Mouse (Mus musculus): ENCODE data around the gene Gm8246.
"Not testable (repeated sequence)": the region's sequence is repeated elsewhere in the genome, so short reads cannot be mapped to it uniquely, and the experiment has no call there.

Gene Gm8246

DNA sequence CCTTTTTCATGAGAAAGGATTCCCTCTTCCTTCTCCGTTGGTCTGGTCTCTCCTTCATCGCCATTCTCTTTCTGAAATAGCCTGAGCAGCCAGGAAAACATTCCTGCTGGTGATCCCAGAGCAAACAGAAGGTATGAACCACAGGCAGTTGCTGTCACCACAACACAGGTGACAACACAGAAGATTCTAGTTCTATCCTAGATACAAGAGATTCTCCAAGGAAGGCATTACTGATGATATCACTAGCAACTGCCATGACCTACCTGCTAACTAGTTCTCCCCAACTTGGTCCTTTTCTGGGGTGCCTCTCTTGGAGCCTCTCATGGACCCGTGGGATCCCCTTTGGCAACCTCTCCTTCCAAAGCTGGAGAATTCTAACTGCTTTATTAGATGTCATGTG is at the start of gene Gm8246:
Gm8246 (minus strand) TSS at position 101 of the 400 bp plus-strand sequence.
- CTCF ChIA-PET = not testable (repeated sequence)

DNA sequence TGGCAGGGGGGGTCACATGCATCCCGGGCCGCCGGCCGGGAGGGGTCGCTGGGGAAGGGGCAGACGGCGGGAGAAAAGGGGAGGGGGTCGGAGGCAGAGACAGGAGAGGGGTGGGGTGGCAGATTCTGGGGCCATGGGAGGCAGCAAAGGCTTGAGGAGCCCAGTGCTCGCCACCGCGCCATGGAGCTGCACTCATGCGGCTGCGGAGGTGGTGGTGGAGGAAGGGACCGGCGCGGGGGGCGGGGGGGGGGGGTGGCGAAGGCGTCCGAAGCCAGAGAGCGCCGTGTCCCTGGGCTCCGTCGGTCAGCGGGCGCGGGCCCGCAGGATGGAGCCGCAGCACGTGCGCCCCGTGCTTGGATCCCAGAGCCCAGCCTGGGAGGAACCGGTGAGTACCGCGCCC is 23.7 kb upstream of the Gm8246 start, which contains the start of gene Gm3488:
Gm3488 (plus strand) TSS at position 301 of the 400 bp plus-strand sequence.
- CTCF ChIA-PET = not testable (repeated sequence)

DNA sequence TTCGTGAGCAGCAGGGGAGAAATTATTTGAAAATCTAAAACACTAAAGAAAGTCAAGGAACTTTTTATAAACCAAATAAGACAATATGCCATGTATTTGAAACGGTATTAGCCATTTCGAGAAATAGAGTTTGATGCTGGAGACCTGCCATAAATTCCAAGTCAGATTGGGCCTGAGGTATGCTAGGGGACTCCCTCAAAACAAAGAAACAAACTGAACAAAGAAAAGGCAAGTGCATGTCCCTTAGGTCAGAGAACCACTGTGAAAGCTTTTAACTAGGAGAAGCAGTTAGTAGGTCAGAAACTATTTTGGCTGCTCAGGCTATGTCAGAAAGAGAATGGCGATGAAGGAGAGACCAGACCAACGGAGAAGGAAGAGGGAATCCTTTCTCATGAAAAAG is 6.3 kb upstream of the Gm8246 start, which contains the start of gene Gm3187:
Gm3187 (plus strand) TSS at position 301 of the 400 bp plus-strand sequence.
- CTCF ChIA-PET = not testable (repeated sequence)

DNA sequence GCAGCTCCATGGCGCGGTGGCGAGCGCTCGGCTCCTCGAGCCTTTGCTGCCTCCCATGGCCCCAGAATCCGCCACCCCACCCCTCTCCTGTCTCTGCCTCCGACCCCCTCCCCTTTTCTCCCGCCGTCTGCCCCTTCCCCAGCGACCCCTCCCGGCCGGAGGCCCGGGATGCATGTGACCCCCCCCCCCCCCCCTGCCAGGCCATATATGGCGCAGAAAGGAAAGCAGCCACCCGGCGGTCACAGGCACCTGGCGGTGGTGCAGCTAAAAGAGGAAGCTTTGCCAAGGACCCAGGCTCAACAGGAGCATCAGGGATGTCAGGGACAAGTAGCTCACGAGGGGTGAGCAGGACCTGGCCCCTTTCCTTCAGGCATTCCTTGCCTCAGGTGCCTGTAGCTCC is 17.2 kb downstream of the Gm8246 start:
- CTCF ChIA-PET = not testable (repeated sequence)

DNA sequence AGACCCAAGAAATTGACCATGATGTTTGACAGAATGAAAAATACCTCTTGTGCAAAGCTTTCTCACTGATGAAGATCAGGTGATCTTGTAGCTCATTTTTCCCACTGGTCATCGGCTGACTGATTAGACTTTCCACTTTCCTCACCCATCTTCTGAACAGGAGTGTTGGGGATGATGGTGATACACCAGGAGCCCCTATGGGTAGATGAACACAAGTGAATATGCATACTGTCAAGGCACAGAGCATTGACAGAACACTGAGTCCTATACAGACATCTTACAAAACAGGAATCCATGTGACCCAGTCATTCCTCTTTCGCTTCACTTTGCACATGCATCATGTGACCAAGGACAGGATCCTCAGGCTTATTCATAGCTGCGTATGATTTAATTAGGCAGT is 22.3 kb downstream of the Gm8246 start, which contains the start of gene Gm3194:
Gm3194 (minus strand) TSS at position 101 of the 400 bp plus-strand sequence.
- CTCF ChIA-PET = not testable (repeated sequence)

Data from spleen, embryonic (tissue).